18 mouse cellular contexts compared by ENCODE assay signal in the genomic region with DNA sequence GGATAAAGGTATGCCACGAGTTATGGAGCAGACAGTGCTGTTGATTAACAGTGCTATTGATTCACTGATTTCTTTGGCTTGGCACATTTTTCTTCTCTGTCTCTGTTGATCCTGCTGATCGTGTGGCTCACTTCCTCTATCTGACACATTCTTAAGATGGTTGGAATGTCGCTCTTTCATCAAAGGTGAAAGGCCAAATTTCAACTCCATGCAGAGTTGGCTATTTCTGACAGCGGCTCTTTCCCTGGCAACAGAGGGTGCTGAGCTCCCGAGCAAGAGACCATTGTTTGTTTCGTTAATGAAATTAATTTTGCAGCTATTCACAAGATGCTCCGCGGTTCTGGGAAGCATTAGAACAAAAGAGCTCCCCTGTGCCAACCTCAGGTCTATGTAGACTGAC.
"Had no signal": no experiment of that assay in that cellular context is flagged by ENCODE, and none has a peak within 500 bp of the region (broad histone marks: within the 10 kb centered on the region; RNA-seq: fewer than 3 reads in every experiment).

No protein-coding gene starts in this region.

- H3K4me3 ChIP-seq: limb, embryonic 12.5 days; megakaryocyte, embryonic 14.5 days; myocyte; neural tube, embryonic 15.5 days; stomach, embryonic 15.5 days had no signal

- DNase-seq: kidney, adult 11 months; kidney, postnatal 36 days; layer of hippocampus, adult 9-11 months; layer of hippocampus, postnatal 36 days; liver; lung, adult 18-20 months; lung, postnatal 4 days; midbrain, embryonic 14.5 days; right cerebral cortex, postnatal 4 days; thymus, adult 2 months; thymus, postnatal 25 days had no signal

- H3K27ac ChIP-seq: limb, embryonic 12.5 days; liver, embryonic 14.5 days; neural tube, embryonic 15.5 days; stomach, embryonic 15.5 days had no signal

- ATAC-seq: lung, postnatal 0 days had no signal

- H3K27me3 ChIP-seq: limb, embryonic 12.5 days; neural tube, embryonic 15.5 days; stomach, embryonic 15.5 days had no signal

- H3K36me3 ChIP-seq: limb, embryonic 12.5 days; neural tube, embryonic 15.5 days; stomach, embryonic 15.5 days had no signal

- H3K4me1 ChIP-seq: neural tube, embryonic 15.5 days; stomach, embryonic 15.5 days had no signal

- H3K9ac ChIP-seq: limb, embryonic 12.5 days; liver, embryonic 14.5 days; neural tube, embryonic 15.5 days; stomach, embryonic 15.5 days had no signal

- H3K4me2 ChIP-seq: limb, embryonic 12.5 days; neural tube, embryonic 15.5 days; stomach, embryonic 15.5 days had no signal

- H3K9me3 ChIP-seq: limb, embryonic 12.5 days; megakaryocyte, embryonic 14.5 days; neural tube, embryonic 15.5 days; stomach, embryonic 15.5 days had no signal
